Mouse (Mus musculus): Measurements from ENCODE around the gene Mrps12.

DNA sequence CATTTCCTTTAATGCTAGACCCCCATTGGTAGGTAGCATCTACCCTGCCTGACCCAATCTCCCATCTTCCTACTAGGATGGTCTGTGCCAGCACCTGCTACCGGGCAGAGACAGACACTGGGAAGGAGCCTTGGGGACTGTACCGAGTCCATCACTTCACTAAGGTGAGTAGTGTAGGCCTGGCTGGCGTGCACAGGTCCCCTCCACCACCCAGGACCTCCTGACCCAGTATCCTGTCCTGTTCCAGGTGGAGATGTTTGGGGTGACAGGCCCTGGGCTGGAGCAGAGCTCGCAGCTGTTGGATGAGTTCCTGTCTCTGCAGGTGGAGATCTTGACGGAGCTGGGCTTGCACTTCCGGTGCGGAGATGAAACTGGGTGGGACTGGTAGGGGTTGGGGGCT lies 8.3 kb upstream of the Mrps12 start:
- TF ChIP-seq CTCF (IDR thresholded peaks at IDR 0.05; ENCODE audit: borderline replicate concordance, control insufficient read depth, extremely low read depth, insufficient read depth, low read length, poor library complexity) (no peak), POLR2A (IDR thresholded peaks at IDR 0.05; ENCODE audit: control insufficient read depth, extremely low read depth, insufficient read depth, low read length, poor library complexity) (no peak)

Measured in thymus, adult 2 months (tissue).